Mouse (Mus musculus): ENCODE data around the gene Mrps15.

- TF ChIP-seq MXI1 (IDR thresholded peaks at IDR 0.05; ENCODE audit: low read depth, low read length) (no peak), EP300 (IDR thresholded peaks at IDR 0.05; ENCODE audit: low read depth in 1 of 2, low read length in 2 of 2) (no peak), POLR2A (IDR thresholded peaks at IDR 0.05; ENCODE audit: control insufficient read depth in 1 of 2, insufficient read depth in 1 of 2, low read depth in 1 of 2, low read length in 2 of 2, poor library complexity in 1 of 2) (no peak), ELF1 (IDR thresholded peaks at IDR 0.05; ENCODE audit: low read depth, low read length) (no peak), MAZ (IDR thresholded peaks at IDR 0.05; ENCODE audit: low read depth, low read length) (no peak), CTCF (IDR thresholded peaks at IDR 0.05 in 2 of 3, conservative IDR thresholded peaks at IDR 0.05 in 1 of 3; ENCODE audit: control insufficient read depth in 1 of 3, insufficient read depth in 1 of 3, low read depth in 2 of 3, low read length in 3 of 3, poor library complexity in 1 of 3, severe bottlenecking in 1 of 3) (no peak), TAL1 (IDR thresholded peaks at IDR 0.05; ENCODE audit: low read length) (no peak), NRF1 (IDR thresholded peaks at IDR 0.05; ENCODE audit: insufficient read depth, low read depth, low read length, poor library complexity, severe bottlenecking) (no peak), MEF2A (IDR thresholded peaks at IDR 0.05; ENCODE audit: extremely low read depth, insufficient replicate concordance, low read depth, low read length, poor library complexity, severe bottlenecking) (no peak), MAFK (IDR thresholded peaks at IDR 0.05; ENCODE audit: borderline replicate concordance, low read depth, low read length) (no peak), POLR2AphosphoS2 (IDR thresholded peaks at IDR 0.05; ENCODE audit: low read length) (no peak), ZC3H11A (IDR thresholded peaks at IDR 0.05; ENCODE audit: low read depth, low read length) (no peak), E2F4 (IDR thresholded peaks at IDR 0.05; ENCODE audit: borderline replicate concordance, low read depth, low read length) (no peak), ZNF384 (IDR thresholded peaks at IDR 0.05; ENCODE audit: low read depth, low read length) (no peak)
These were observed 37.7 kb downstream of the Mrps15 start for GRCm38 (mm10) chr4:126084382-126084781.

Measured in MEL (cell line).